Mouse (Mus musculus): ENCODE measurements around the gene Tcf23. TPM values are rescaled to one million over a fixed set of nuclear protein-coding genes. Genes with fewer than 3 reads are reported as not detected.

Tcf23 gene
- polyA plus RNA-seq (2021; fragmentation: Nextera tagmentation): 0.06 and 0.12 TPM in 2 replicates
- long read RNA-seq, experiment 1, full-length matches to known transcripts: 3 of 3 reads
- long read RNA-seq, experiment 1, partial matches to known transcripts: 0 of 3 reads
- long read RNA-seq, experiment 1, other reads (novel, unspliced or antisense): 0 of 3 reads
- long read RNA-seq, experiment 2: 0 reads

GRCm38 (mm10) chr5:30968416-30968815, at the start of gene Tcf23:
Gene Tcf23 (plus strand): TSS chr5:30968662.

GRCm38 (mm10) chr5:30921256-30922033, 47.0 kb upstream of the Tcf23 start, which contains the start of gene Khk:
Gene Khk (plus strand): TSS chr5:30921431.

GRCm38 (mm10) chr5:30944956-30945781, 23.3 kb upstream of the Tcf23 start, which contains the start of gene Cgref1:
Gene Cgref1 (minus strand): TSS chr5:30945591.

GRCm38 (mm10) chr5:30959966-30960501, 8.4 kb upstream of the Tcf23 start, which contains the start of gene Preb:
Gene Preb (minus strand): TSS chr5:30960361.

Other genes with a start within 250 kb of the Tcf23 start
- 123 and 226 TPM in 2 replicates for gene Mapre3, start 154.0 kb upstream of the Tcf23 start, polyA plus RNA-seq (2021; fragmentation: Nextera tagmentation)
- 25.5 and 29.6 TPM in 2 replicates for gene Tmem214, start 100.7 kb upstream of the Tcf23 start, polyA plus RNA-seq (2021; fragmentation: Nextera tagmentation)
- 1.9 and 3.9 TPM in 2 replicates for gene Agbl5, start 80.0 kb upstream of the Tcf23 start, polyA plus RNA-seq (2021; fragmentation: Nextera tagmentation)
- gene Ost4, start 60.9 kb upstream of the Tcf23 start, polyA plus RNA-seq (2021; fragmentation: Nextera tagmentation): 144 and 177 TPM in 2 replicates
- gene Emilin1, start 55.3 kb upstream of the Tcf23 start, polyA plus RNA-seq (2021; fragmentation: Nextera tagmentation): 0.54 and 1.2 TPM in 2 replicates
- gene Khk, start 47.2 kb upstream of the Tcf23 start, polyA plus RNA-seq (2021; fragmentation: Nextera tagmentation): 39.2 and 45.3 TPM in 2 replicates
- gene Cgref1, start 23.1 kb upstream of the Tcf23 start, polyA plus RNA-seq (2021; fragmentation: Nextera tagmentation): 12.5 and 33.9 TPM in 2 replicates
- 52.2 and 64.1 TPM in 2 replicates for gene Preb, start 8.3 kb upstream of the Tcf23 start, polyA plus RNA-seq (2021; fragmentation: Nextera tagmentation)
- 160 and 215 TPM in 2 replicates for gene Atraid, start 79.7 kb downstream of the Tcf23 start, polyA plus RNA-seq (2021; fragmentation: Nextera tagmentation)
- 10.2 and 12.3 TPM in 2 replicates for gene Slc5a6, start 80.3 kb downstream of the Tcf23 start, polyA plus RNA-seq (2021; fragmentation: Nextera tagmentation)
- 1.8 and 2.1 TPM in 2 replicates for gene Cad, start 86.1 kb downstream of the Tcf23 start, polyA plus RNA-seq (2021; fragmentation: Nextera tagmentation)
- not detected in 2 replicates for gene Dnajc5g, start 137.6 kb downstream of the Tcf23 start, polyA plus RNA-seq (2021; fragmentation: Nextera tagmentation)
- gene Slc30a3, start 139.6 kb downstream of the Tcf23 start, polyA plus RNA-seq (2021; fragmentation: Nextera tagmentation): 124 and 157 TPM in 2 replicates
- gene Trim54, start 148.1 kb downstream of the Tcf23 start, polyA plus RNA-seq (2021; fragmentation: Nextera tagmentation): 1.3 and 3.7 TPM in 2 replicates
- 1.5 and 3.0 TPM in 2 replicates for gene Ucn, start 170.2 kb downstream of the Tcf23 start, polyA plus RNA-seq (2021; fragmentation: Nextera tagmentation)
- 108 and 150 TPM in 2 replicates for gene Mpv17, start 185.6 kb downstream of the Tcf23 start, polyA plus RNA-seq (2021; fragmentation: Nextera tagmentation)
- 1.6 and 3.7 TPM in 2 replicates for gene Gm29609, start 211.2 kb downstream of the Tcf23 start, polyA plus RNA-seq (2021; fragmentation: Nextera tagmentation)
- gene Gtf3c2, start 211.5 kb downstream of the Tcf23 start, polyA plus RNA-seq (2021; fragmentation: Nextera tagmentation): 10.6 and 14.0 TPM in 2 replicates
- 86.9 and 116 TPM in 2 replicates for gene Snx17, start 224.6 kb downstream of the Tcf23 start, polyA plus RNA-seq (2021; fragmentation: Nextera tagmentation)
- 33.7 and 35.8 TPM in 2 replicates for gene Eif2b4, start 224.8 kb downstream of the Tcf23 start, polyA plus RNA-seq (2021; fragmentation: Nextera tagmentation)
- 1.3 and 11.3 TPM in 2 replicates for gene Zfp513, start 233.6 kb downstream of the Tcf23 start, polyA plus RNA-seq (2021; fragmentation: Nextera tagmentation)

All from left cerebral cortex, adult 6 months (tissue).